15 mouse cellular contexts compared by ENCODE assay signal in the genomic region with DNA sequence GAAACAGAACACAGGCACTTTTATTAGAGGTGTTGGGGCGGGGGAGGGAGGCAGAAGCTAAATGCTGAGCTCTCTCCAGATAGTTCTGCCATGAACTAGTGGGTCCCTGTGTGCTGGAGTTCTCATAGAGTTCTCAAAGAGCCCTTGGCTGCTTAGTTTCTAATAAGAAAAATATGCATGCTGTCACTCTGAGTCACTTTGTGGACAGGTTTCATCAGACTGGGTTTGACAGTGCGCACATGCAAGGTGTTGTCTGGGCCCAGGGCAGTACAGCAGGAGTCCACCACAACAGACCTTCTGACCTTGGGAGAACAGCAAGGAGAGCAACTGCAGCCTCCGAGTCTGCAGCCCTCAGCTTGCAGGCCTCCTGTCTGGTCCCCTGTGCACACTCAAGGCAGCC.
"Had no signal": no experiment of that assay in that cellular context is flagged by ENCODE, and none has a peak within 500 bp of the region (broad histone marks: within the 10 kb centered on the region; RNA-seq: fewer than 3 reads in every experiment).

No protein-coding gene starts in this region.

- H3K27me3 ChIP-seq: kidney, embryonic 15.5 days; liver, embryonic 15.5 days; midbrain, embryonic 13.5 days; neural tube, embryonic 13.5 days had no signal

- H3K36me3 ChIP-seq: liver, embryonic 15.5 days had no signal

- H3K27ac ChIP-seq: kidney, embryonic 15.5 days; left cerebral cortex, adult 2 months; liver, embryonic 15.5 days; midbrain, embryonic 13.5 days; neural tube, embryonic 13.5 days had no signal

- H3K9ac ChIP-seq: kidney, embryonic 15.5 days; liver, embryonic 15.5 days; midbrain, embryonic 13.5 days; neural tube, embryonic 13.5 days had no signal

- H3K4me1 ChIP-seq: liver, embryonic 15.5 days; midbrain, embryonic 13.5 days had no signal

- ATAC-seq: lung, postnatal 0 days; midbrain, embryonic 13.5 days had no signal

- DNase-seq: kidney, postnatal 14 days; lung, adult 2 months; lung, postnatal 36 days; retina, postnatal 1 day; right cerebral cortex, postnatal 4 days; spleen, adult 18-20 months; thymus, adult 2 months; thymus, postnatal 36 days had no signal

- H3K4me3 ChIP-seq: kidney, embryonic 15.5 days; left cerebral cortex, adult 2 months; liver, embryonic 15.5 days; midbrain, embryonic 13.5 days; neural tube, embryonic 13.5 days had no signal

- H3K4me2 ChIP-seq: kidney, embryonic 15.5 days; liver, embryonic 11.5 days; liver, embryonic 15.5 days; midbrain, embryonic 13.5 days; neural tube, embryonic 13.5 days had no signal

- H3K9me3 ChIP-seq: kidney, embryonic 15.5 days; liver, embryonic 15.5 days; midbrain, embryonic 13.5 days; neural tube, embryonic 13.5 days had no signal
